Mouse (Mus musculus): ENCODE results near the gene Nxnl2.

DNA sequence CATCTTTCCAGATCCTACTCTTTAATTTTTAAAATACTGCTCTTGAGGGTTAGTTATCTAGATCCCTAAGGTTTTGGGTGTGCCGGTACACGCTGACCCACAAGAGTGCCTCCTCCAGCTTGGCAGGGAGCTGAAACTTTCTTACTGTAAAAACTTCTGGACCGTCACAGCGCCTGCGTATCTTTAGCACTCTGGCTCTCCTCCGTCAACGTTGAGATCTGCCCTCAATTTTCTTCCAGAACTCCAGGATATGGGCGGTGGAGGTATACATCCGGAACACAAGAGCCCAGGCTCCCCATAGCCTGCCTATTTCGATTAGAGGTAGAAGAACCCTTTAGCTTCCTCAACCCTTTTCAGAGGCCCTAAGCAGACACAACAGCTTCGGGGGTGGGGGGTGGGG lies 607 bp upstream of the Nxnl2 start:
- TF ChIP-seq CTCF (IDR thresholded peaks at IDR 0.05; ENCODE audit: low read depth) (no peak), EP300 (IDR thresholded peaks at IDR 0.05; ENCODE audit: low read depth) (no peak)

Data from liver, postnatal 0 days (tissue).